Comparison of ENCODE assay signal across 8 mouse cellular contexts in the genomic region with DNA sequence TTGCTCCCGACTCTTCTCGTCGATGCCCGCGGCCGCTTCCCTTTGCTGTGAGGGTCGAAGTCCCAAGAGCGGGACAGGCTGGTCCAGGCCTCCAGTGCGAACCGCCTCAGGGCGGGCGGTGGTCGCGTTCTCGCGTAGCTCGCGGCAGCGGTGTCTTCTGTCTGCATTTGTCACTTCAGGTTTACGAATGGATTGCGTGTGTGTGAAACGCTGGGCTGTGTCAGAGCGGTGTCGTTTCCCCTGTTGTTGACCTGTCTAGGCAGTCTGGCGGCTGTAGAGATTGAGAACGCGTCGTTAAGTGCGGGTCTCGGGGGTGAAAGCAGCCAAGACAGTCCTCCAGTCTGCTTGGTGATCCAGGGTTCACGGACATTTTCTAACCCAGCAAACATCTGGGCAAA. TPM values are rescaled to one million over a fixed set of nuclear protein-coding genes. Genes with fewer than 3 reads are reported as not detected.
DNase-seq lines count a peak whose midpoint lies in the region; ATAC-seq and TF ChIP-seq lines count a peak whose summit lies in the region.

No protein-coding gene starts in this region.

- no peak for DNase-seq in lung, postnatal 14 days
- DNase-seq in embryonic facial prominence, embryonic 14.5 days (ENCODE audit: low spot score) = peak; percentile 2
- no peak for DNase-seq in embryo, embryonic 10.5 days (ENCODE audit: low spot score)
- DNase-seq in spleen, adult 18-20 months = no peak
- DNase-seq in gastrocnemius, postnatal 4 days (ENCODE audit: low spot score in 2 of 2) = no peak

- no peaks in the 10 kb centered on the region for H3K27me3 ChIP-seq in lung, embryonic 15.5 days
- H3K27me3 ChIP-seq in embryonic facial prominence, embryonic 14.5 days (replicated peaks; ENCODE audit: control insufficient read depth, insufficient read depth, low read length) = no peaks in the 10 kb centered on the region
- H3K27me3 ChIP-seq in intestine, postnatal 0 days (replicated peaks; ENCODE audit: control insufficient read depth, insufficient read depth, low read length) = no peaks in the 10 kb centered on the region
- H3K27me3 ChIP-seq in neural tube, embryonic 13.5 days = no peaks in the 10 kb centered on the region

- peak; percentile 48; the same call in 1 of the 2 replicates for ATAC-seq in lung, embryonic 15.5 days (ENCODE audit: borderline replicate concordance, extremely low read depth, low FRiP score, low TSS enrichment)
- peak; percentile 63 for ATAC-seq in embryonic facial prominence, embryonic 14.5 days (ENCODE audit: low read depth)
- ATAC-seq in intestine, postnatal 0 days = no peak
- peak; percentile 76 for ATAC-seq in neural tube, embryonic 13.5 days (ENCODE audit: low read depth)

- H3K27ac ChIP-seq in lung, embryonic 15.5 days = peak overlapping the region; percentile 92
- H3K27ac ChIP-seq in embryonic facial prominence, embryonic 14.5 days (replicated peaks; ENCODE audit: low read depth, low read length) = peak overlapping the region; percentile 83
- H3K27ac ChIP-seq in intestine, postnatal 0 days (ENCODE audit: low read depth, low read length) = peak overlapping the region; percentile 93
- H3K27ac ChIP-seq in neural tube, embryonic 13.5 days (replicated peaks) = peak overlapping the region; percentile 78

- H3K9ac ChIP-seq in lung, embryonic 15.5 days = peak overlapping the region; percentile 87
- H3K9ac ChIP-seq in embryonic facial prominence, embryonic 14.5 days (ENCODE audit: low read depth, low read length) = peak overlapping the region; percentile 75
- H3K9ac ChIP-seq in intestine, postnatal 0 days (ENCODE audit: low read depth, low read length) = peak overlapping the region; percentile 85
- H3K9ac ChIP-seq in neural tube, embryonic 13.5 days = peak overlapping the region; percentile 76

- no peaks in the 10 kb centered on the region for H3K9me3 ChIP-seq in lung, embryonic 15.5 days
- no peaks in the 10 kb centered on the region for H3K9me3 ChIP-seq in embryonic facial prominence, embryonic 14.5 days (ENCODE audit: control insufficient read depth, low read length)
- H3K9me3 ChIP-seq in intestine, postnatal 0 days (ENCODE audit: control insufficient read depth) = no peaks in the 10 kb centered on the region
- no peaks in the 10 kb centered on the region for H3K9me3 ChIP-seq in neural tube, embryonic 13.5 days

- peak overlapping the region; percentile 60 for H3K4me2 ChIP-seq in lung, embryonic 15.5 days
- H3K4me2 ChIP-seq in embryonic facial prominence, embryonic 14.5 days (ENCODE audit: low read depth, low read length) = peak overlapping the region; percentile 78
- H3K4me2 ChIP-seq in intestine, postnatal 0 days (replicated peaks; ENCODE audit: low read depth) = peak overlapping the region; percentile 64
- peak overlapping the region; percentile 90 for H3K4me2 ChIP-seq in neural tube, embryonic 13.5 days

- peaks cover 18% of the 10 kb centered on the region for H3K4me1 ChIP-seq in lung, embryonic 15.5 days
- H3K4me1 ChIP-seq in embryonic facial prominence, embryonic 14.5 days (ENCODE audit: control insufficient read depth, insufficient read depth, low read length) = peaks cover 6% of the 10 kb centered on the region; the same call in 1 of the 2 replicates
- H3K4me1 ChIP-seq in intestine, postnatal 0 days (replicated peaks; ENCODE audit: control insufficient read depth, insufficient read depth, low read length) = 0 out of 2 replicates have a peak, but pooled peaks cover 9% of the 10 kb centered on the region
- peaks cover 36% of the 10 kb centered on the region for H3K4me1 ChIP-seq in neural tube, embryonic 13.5 days (replicated peaks)

- H3K36me3 ChIP-seq in lung, embryonic 15.5 days = no peaks in the 10 kb centered on the region
- H3K36me3 ChIP-seq in embryonic facial prominence, embryonic 14.5 days (ENCODE audit: control insufficient read depth, insufficient read depth, low read length) = no peaks in the 10 kb centered on the region
- H3K36me3 ChIP-seq in intestine, postnatal 0 days (ENCODE audit: control insufficient read depth, insufficient read depth) = 0 out of 2 replicates have a peak, but pooled peaks cover 2% of the 10 kb centered on the region
- no peaks in the 10 kb centered on the region for H3K36me3 ChIP-seq in neural tube, embryonic 13.5 days

- no peak for TF ChIP-seq CTCF in intestine, postnatal 0 days (IDR thresholded peaks at IDR 0.05; ENCODE audit: low read depth)

- under 1% methylated on average over 31 of the region's 31 CpGs for WGBS in lung, embryonic 15.5 days
- 0% methylated on average over 23 of the region's 31 CpGs for WGBS in embryonic facial prominence, embryonic 14.5 days
- under 1% methylated on average over 31 of the region's 31 CpGs for WGBS in intestine, postnatal 0 days
- under 1% methylated on average over 31 of the region's 31 CpGs for WGBS in neural tube, embryonic 13.5 days

- peak overlapping the region; percentile 96 for H3K4me3 ChIP-seq in lung, embryonic 15.5 days
- peak overlapping the region; percentile 77 for H3K4me3 ChIP-seq in embryonic facial prominence, embryonic 14.5 days (ENCODE audit: low read depth, low read length)
- H3K4me3 ChIP-seq in intestine, postnatal 0 days (ENCODE audit: low read depth, low read length) = peak overlapping the region; percentile 100
- peak overlapping the region; percentile 59 for H3K4me3 ChIP-seq in neural tube, embryonic 13.5 days

RNA-seq across cellular contexts. Expression of a gene that starts 0.3 kb away (rescaled TPM):
- 128 and 138 TPM in 2 replicates for polyA plus RNA-seq in lung, embryonic 15.5 days (2015; fragmentation: Nextera tagmentation; extraction: Ambion mirVana)
- polyA plus RNA-seq in embryonic facial prominence, embryonic 14.5 days (2014; fragmentation: Nextera tagmentation; extraction: Ambion mirVana) = 138 and 147 TPM in 2 replicates
- polyA plus RNA-seq in intestine, postnatal 0 days (2015; fragmentation: Nextera tagmentation; extraction: Ambion mirVana) = 392 and 420 TPM in 2 replicates
- polyA plus RNA-seq in neural tube, embryonic 13.5 days (2015; fragmentation: Nextera tagmentation; extraction: Ambion mirVana) = 81.2 and 81.5 TPM in 2 replicates
- total RNA-seq in gastrocnemius, postnatal 4 days (2021) = 100 to 1,000 TPM; 228 TPM

RNA-seq across cellular contexts. Expression of a gene that starts 0.4 kb away (rescaled TPM):
- 143 TPM in 2 replicates for polyA plus RNA-seq in lung, embryonic 15.5 days (2015; fragmentation: Nextera tagmentation; extraction: Ambion mirVana)
- polyA plus RNA-seq in embryonic facial prominence, embryonic 14.5 days (2014; fragmentation: Nextera tagmentation; extraction: Ambion mirVana) = 120 and 125 TPM in 2 replicates
- 301 and 307 TPM in 2 replicates for polyA plus RNA-seq in intestine, postnatal 0 days (2015; fragmentation: Nextera tagmentation; extraction: Ambion mirVana)
- polyA plus RNA-seq in neural tube, embryonic 13.5 days (2015; fragmentation: Nextera tagmentation; extraction: Ambion mirVana) = 82.3 and 87.1 TPM in 2 replicates
- 100 to 1,000 TPM; 337 to 342 TPM for total RNA-seq in gastrocnemius, postnatal 4 days (2021)

RNA-seq across cellular contexts. Expression of a gene that starts 49.5 kb away (rescaled TPM):
- not detected in 2 replicates for polyA plus RNA-seq in lung, embryonic 15.5 days (2015; fragmentation: Nextera tagmentation; extraction: Ambion mirVana)
- not detected in 2 replicates for polyA plus RNA-seq in embryonic facial prominence, embryonic 14.5 days (2014; fragmentation: Nextera tagmentation; extraction: Ambion mirVana)
- polyA plus RNA-seq in intestine, postnatal 0 days (2015; fragmentation: Nextera tagmentation; extraction: Ambion mirVana) = not detected in 2 replicates
- polyA plus RNA-seq in neural tube, embryonic 13.5 days (2015; fragmentation: Nextera tagmentation; extraction: Ambion mirVana) = 5.1 and 5.8 TPM in 2 replicates
- not detected for total RNA-seq in gastrocnemius, postnatal 4 days (2021)

RNA-seq across cellular contexts. Expression of a gene that starts 50.1 kb away (rescaled TPM):
- 0.22 TPM in 1 of 2 replicates, not detected in the other for polyA plus RNA-seq in lung, embryonic 15.5 days (2015; fragmentation: Nextera tagmentation; extraction: Ambion mirVana)
- polyA plus RNA-seq in embryonic facial prominence, embryonic 14.5 days (2014; fragmentation: Nextera tagmentation; extraction: Ambion mirVana) = 0.10 TPM in 1 of 2 replicates, not detected in the other
- polyA plus RNA-seq in intestine, postnatal 0 days (2015; fragmentation: Nextera tagmentation; extraction: Ambion mirVana) = 0.07 TPM in 1 of 2 replicates, not detected in the other
- polyA plus RNA-seq in neural tube, embryonic 13.5 days (2015; fragmentation: Nextera tagmentation; extraction: Ambion mirVana) = not detected in 2 replicates
- total RNA-seq in gastrocnemius, postnatal 4 days (2021) = under 1 TPM; 0.31 to 0.52 TPM

RNA-seq across cellular contexts. Expression of a gene that starts 50.4 kb away (rescaled TPM):
- 0.22 and 0.25 TPM in 2 replicates for polyA plus RNA-seq in lung, embryonic 15.5 days (2015; fragmentation: Nextera tagmentation; extraction: Ambion mirVana)
- polyA plus RNA-seq in embryonic facial prominence, embryonic 14.5 days (2014; fragmentation: Nextera tagmentation; extraction: Ambion mirVana) = 0.83 and 1.1 TPM in 2 replicates
- polyA plus RNA-seq in intestine, postnatal 0 days (2015; fragmentation: Nextera tagmentation; extraction: Ambion mirVana) = 0.20 TPM in 2 replicates
- 15.6 and 17.2 TPM in 2 replicates for polyA plus RNA-seq in neural tube, embryonic 13.5 days (2015; fragmentation: Nextera tagmentation; extraction: Ambion mirVana)
- total RNA-seq in gastrocnemius, postnatal 4 days (2021) = under 1 TPM; 0.17 to 0.29 TPM
